Mouse (Mus musculus): ENCODE measurements around the gene Wdfy3.
"Not testable (repeated sequence)": the region's sequence is repeated elsewhere in the genome, so short reads cannot be mapped to it uniquely, and the experiment has no call there.

Gene Wdfy3

GRCm38 (mm10) chr5:101996036-101996735 lies 73.5 kb downstream of the Wdfy3 start:
- no peak for DNase-seq

GRCm38 (mm10) chr5:101995451-101995995 lies 74.2 kb downstream of the Wdfy3 start:
- DNase-seq = no peak

- DNase-seq = no peak
Observed at GRCm38 (mm10) chr5:101993996-101994395, 75.7 kb downstream of the Wdfy3 start.

- DNase-seq = no peak
Observed at GRCm38 (mm10) chr5:101992969-101993670, 76.6 kb downstream of the Wdfy3 start.

- no peak for DNase-seq
Observed at GRCm38 (mm10) chr5:101990298-101990845, 79.3 kb downstream of the Wdfy3 start.

GRCm38 (mm10) chr5:101988476-101988875 lies 81.2 kb downstream of the Wdfy3 start:
- no peak for DNase-seq

GRCm38 (mm10) chr5:101986694-101987093 lies 83.0 kb downstream of the Wdfy3 start:
- no peak for DNase-seq

- no peak for DNase-seq
Observed at GRCm38 (mm10) chr5:101982239-101982638, 87.5 kb downstream of the Wdfy3 start.

GRCm38 (mm10) chr5:101979594-101979993 lies 90.1 kb downstream of the Wdfy3 start:
- no peak for DNase-seq

- DNase-seq = not testable (repeated sequence)
Observed at GRCm38 (mm10) chr5:101972594-101972993, 97.1 kb downstream of the Wdfy3 start.

GRCm38 (mm10) chr5:101968153-101968851 lies 101.4 kb downstream of the Wdfy3 start:
- no peak for DNase-seq

GRCm38 (mm10) chr5:101967832-101968152 lies 101.9 kb downstream of the Wdfy3 start:
- DNase-seq = no peak

GRCm38 (mm10) chr5:101962824-101963223 lies 106.9 kb downstream of the Wdfy3 start:
- no peak for DNase-seq

GRCm38 (mm10) chr5:101959369-101959768 lies 110.4 kb downstream of the Wdfy3 start:
- DNase-seq = no peak

GRCm38 (mm10) chr5:101958941-101959340 lies 110.8 kb downstream of the Wdfy3 start:
- DNase-seq = no peak

- DNase-seq = no peak
Observed at GRCm38 (mm10) chr5:101957419-101957818, 112.3 kb downstream of the Wdfy3 start.

GRCm38 (mm10) chr5:101954393-101955340 lies 115.1 kb downstream of the Wdfy3 start:
- no peak for DNase-seq

GRCm38 (mm10) chr5:101951918-101952317 lies 117.8 kb downstream of the Wdfy3 start:
- no peak for DNase-seq

- DNase-seq = no peak
Observed at GRCm38 (mm10) chr5:101949323-101949722, 120.4 kb downstream of the Wdfy3 start.

GRCm38 (mm10) chr5:101948641-101949040 lies 121.1 kb downstream of the Wdfy3 start:
- peak; percentile 87 for DNase-seq

GRCm38 (mm10) chr5:101945731-101946130 lies 124.0 kb downstream of the Wdfy3 start:
- no peak for DNase-seq
